In the genomic region with DNA sequence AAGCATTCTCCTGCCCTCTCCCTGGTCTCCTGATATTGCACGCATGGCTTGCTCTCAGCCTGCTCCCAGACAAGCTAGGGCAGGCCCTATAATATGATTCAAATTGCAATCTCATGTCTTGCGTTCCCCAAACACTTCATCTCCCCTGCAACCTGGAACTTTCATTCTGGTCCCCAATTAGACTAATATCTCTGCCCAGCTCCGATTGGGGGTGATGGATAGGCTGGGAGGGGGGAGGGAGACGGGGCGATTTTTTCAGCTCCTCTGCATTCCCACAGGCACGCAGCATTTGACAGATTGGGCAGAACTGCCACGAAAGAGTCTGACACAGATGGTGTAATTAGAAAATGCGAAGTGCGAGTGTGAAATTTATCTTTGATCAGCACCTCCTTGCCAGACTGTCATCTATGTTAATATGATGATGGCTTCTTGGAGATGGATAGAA, we compare ENCODE assay signal across 13 mouse cellular contexts.
A peak's percentile ranks its signal among the peaks of the same experiment; 100 is the strongest.
DNase-seq lines count a peak whose midpoint lies in the region; ATAC-seq and TF ChIP-seq lines count a peak whose summit lies in the region.
"Had no signal": no experiment of that assay in that cellular context is flagged by ENCODE, and none has a peak within 500 bp of the region (broad histone marks: within the 10 kb centered on the region; RNA-seq: fewer than 3 reads in every experiment).

No protein-coding gene starts in this region.

- H3K9ac ChIP-seq in lung, embryonic 14.5 days = no peak overlapping the region
- H3K9ac ChIP-seq in forebrain, postnatal 0 days = no peak overlapping the region
- H3K9ac ChIP-seq: embryonic facial prominence, embryonic 15.5 days; limb, embryonic 12.5 days had no signal

- TF ChIP-seq CTCF in lung, embryonic 14.5 days (IDR thresholded peaks at IDR 0.05; ENCODE audit: low read depth) = no peak
- TF ChIP-seq CTCF in forebrain, postnatal 0 days (IDR thresholded peaks at IDR 0.05; ENCODE audit: low read depth) = no peak
- no peak for TF ChIP-seq CTCF in left cerebral cortex, adult 2 months (IDR thresholded peaks at IDR 0.05)

- H3K4me2 ChIP-seq in lung, embryonic 14.5 days = peak overlapping the region; percentile 32; the same call in 1 of the 2 replicates
- H3K4me2 ChIP-seq in forebrain, postnatal 0 days (ENCODE audit: low read depth) = peak overlapping the region; percentile 25
- H3K4me2 ChIP-seq: embryonic facial prominence, embryonic 15.5 days; limb, embryonic 12.5 days had no signal

- intact Hi-C loops in left cerebral cortex, adult 2 months (cut with DNase I) = no loop called here

- WGBS in lung, embryonic 14.5 days = 21% methylated on average over 9 of the region's 9 CpGs
- 14% methylated on average over 9 of the region's 9 CpGs for WGBS in forebrain, postnatal 0 days

- H3K4me3 ChIP-seq in lung, embryonic 14.5 days (ENCODE audit: low read depth, low read length) = no peak overlapping the region
- no peak overlapping the region for H3K4me3 ChIP-seq in forebrain, postnatal 0 days (ENCODE audit: low read depth, low read length)
- no peak overlapping the region for H3K4me3 ChIP-seq in left cerebral cortex, adult 2 months
- H3K4me3 ChIP-seq: embryonic facial prominence, embryonic 15.5 days; limb, embryonic 12.5 days; myocyte had no signal

- H3K27me3 ChIP-seq in lung, embryonic 14.5 days (ENCODE audit: insufficient read depth, low read length) = no peaks in the 10 kb centered on the region
- no peaks in the 10 kb centered on the region for H3K27me3 ChIP-seq in forebrain, postnatal 0 days (ENCODE audit: insufficient read depth, low read length)
- H3K27me3 ChIP-seq: embryonic facial prominence, embryonic 15.5 days; limb, embryonic 12.5 days had no signal

- H3K36me3 ChIP-seq in lung, embryonic 14.5 days (ENCODE audit: insufficient read depth) = no peaks in the 10 kb centered on the region
- no peaks in the 10 kb centered on the region for H3K36me3 ChIP-seq in forebrain, postnatal 0 days (ENCODE audit: insufficient read depth)
- H3K36me3 ChIP-seq: embryonic facial prominence, embryonic 15.5 days; limb, embryonic 12.5 days had no signal

- H3K27ac ChIP-seq in lung, embryonic 14.5 days (ENCODE audit: low read depth) = no peak overlapping the region
- peak overlapping the region; percentile 67 for H3K27ac ChIP-seq in forebrain, postnatal 0 days (ENCODE audit: low read depth, low read length)
- no peak overlapping the region for H3K27ac ChIP-seq in left cerebral cortex, adult 2 months
- H3K27ac ChIP-seq: embryonic facial prominence, embryonic 15.5 days; limb, embryonic 12.5 days had no signal

- no peaks in the 10 kb centered on the region for H3K4me1 ChIP-seq in lung, embryonic 14.5 days (ENCODE audit: insufficient read depth)
- H3K4me1 ChIP-seq in forebrain, postnatal 0 days (ENCODE audit: insufficient read depth) = peaks cover 14% of the 10 kb centered on the region; the same call in 1 of the 2 replicates
- H3K4me1 ChIP-seq: embryonic facial prominence, embryonic 15.5 days had no signal

- no peak for DNase-seq in lung, embryonic 14.5 days
- DNase-seq in lung, adult 18-20 months = no peak
- peak; percentile 80 for DNase-seq in forebrain, postnatal 0 days
- peak; percentile 23 for DNase-seq in mesoderm, embryonic 11.5 days (ENCODE audit: low read depth, low spot score)
- DNase-seq in retina, postnatal 1 day = peak; percentile 53
- no peak for DNase-seq in left cerebral cortex, adult 2 months (ENCODE audit: extremely low spot score in 1 of 2, low spot score in 2 of 2)
- DNase-seq in spleen, postnatal 36 days (ENCODE audit: low spot score in 2 of 2) = no peak
- DNase-seq: gastrocnemius, postnatal 14 days; heart, postnatal 36 days; lung, postnatal 10 days had no signal

- no peaks in the 10 kb centered on the region for H3K9me3 ChIP-seq in lung, embryonic 14.5 days (ENCODE audit: low read depth, low read length)
- no peaks in the 10 kb centered on the region for H3K9me3 ChIP-seq in forebrain, postnatal 0 days (ENCODE audit: low read length)
- H3K9me3 ChIP-seq: embryonic facial prominence, embryonic 15.5 days; limb, embryonic 12.5 days had no signal

- ATAC-seq in lung, embryonic 14.5 days (ENCODE audit: insufficient read depth) = no peak
- peak; percentile 69 for ATAC-seq in forebrain, postnatal 0 days

Comparison
In these comparisons a context has a peak if more than half of its experiments do, and no peak if none do; other contexts are left out.
1. DNase-seq: peak in forebrain, postnatal 0 days (single experiment), mesoderm, embryonic 11.5 days (single experiment) and retina, postnatal 1 day (single experiment); none in lung, embryonic 14.5 days (single experiment), lung, adult 18-20 months (0 of 2), left cerebral cortex, adult 2 months (0 of 2) and spleen, postnatal 36 days (0 of 2).